Mouse (Mus musculus) spleen, adult 18-20 months (tissue): Measurements from ENCODE around the gene Eef1e1.
A peak's percentile ranks its signal among the peaks of the same experiment; 100 is the strongest.
"Not testable (repeated sequence)": the region's sequence is repeated elsewhere in the genome, so short reads cannot be mapped to it uniquely, and the experiment has no call there.

Experiments used
- DNase-seq, 2 experiments: peaks; one replicate each; pipeline ENCODE4 v3.0.0; 2022; ENCODE audit warnings: mixed read lengths in 2 of 2

Gene Eef1e1

GRCm38 (mm10) chr13:38658528-38659280 is at the start of gene Eef1e1:
Gene Eef1e1 (minus strand): TSS chr13:38659058.
- DNase-seq = peak; percentile 96

- DNase-seq = no peak
Observed at GRCm38 (mm10) chr13:38690845-38691244, 32.0 kb upstream of the Eef1e1 start.

GRCm38 (mm10) chr13:38690028-38690427 is 31.2 kb upstream of the Eef1e1 start:
- DNase-seq = no peak

GRCm38 (mm10) chr13:38688761-38689160 is 29.9 kb upstream of the Eef1e1 start:
- no peak for DNase-seq

- DNase-seq = no peak
Observed at GRCm38 (mm10) chr13:38672336-38672735, 13.5 kb upstream of the Eef1e1 start.

- DNase-seq = not testable (repeated sequence)
Observed at GRCm38 (mm10) chr13:38671451-38671850, 12.6 kb upstream of the Eef1e1 start.

GRCm38 (mm10) chr13:38670051-38670450 is 11.2 kb upstream of the Eef1e1 start:
- no peak for DNase-seq

GRCm38 (mm10) chr13:38668514-38668913 is 9.7 kb upstream of the Eef1e1 start:
- DNase-seq = peak; percentile 26 to 61

- DNase-seq = no peak
Observed at GRCm38 (mm10) chr13:38664753-38665152, 5.9 kb upstream of the Eef1e1 start.

GRCm38 (mm10) chr13:38659524-38660136 is 772 bp upstream of the Eef1e1 start:
- no peak for DNase-seq

- no peak for DNase-seq
Observed at GRCm38 (mm10) chr13:38657865-38658264, 993 bp downstream of the Eef1e1 start.

GRCm38 (mm10) chr13:38650292-38650691 is 8.6 kb downstream of the Eef1e1 start:
- no peak for DNase-seq

- no peak for DNase-seq
Observed at GRCm38 (mm10) chr13:38649069-38649468, 9.8 kb downstream of the Eef1e1 start.

GRCm38 (mm10) chr13:38641414-38641813 is 17.4 kb downstream of the Eef1e1 start:
- DNase-seq = no peak

GRCm38 (mm10) chr13:38640961-38641360 is 17.9 kb downstream of the Eef1e1 start:
- no peak for DNase-seq

GRCm38 (mm10) chr13:38638694-38639093 is 20.2 kb downstream of the Eef1e1 start:
- DNase-seq = no peak

GRCm38 (mm10) chr13:38634800-38635269 is 24.0 kb downstream of the Eef1e1 start, which contains the start of gene Bloc1s5:
Gene Bloc1s5 (minus strand): TSS chr13:38635109.
- DNase-seq = peak; percentile 87 to 96

- DNase-seq = no peak
Observed at GRCm38 (mm10) chr13:38634256-38634799, 24.5 kb downstream of the Eef1e1 start.

- DNase-seq = no peak
Observed at GRCm38 (mm10) chr13:38633287-38634000, 25.4 kb downstream of the Eef1e1 start.

- no peak for DNase-seq
Observed at GRCm38 (mm10) chr13:38632556-38632955, 26.3 kb downstream of the Eef1e1 start.

GRCm38 (mm10) chr13:38626229-38626525 is 32.7 kb downstream of the Eef1e1 start:
- DNase-seq = no peak

GRCm38 (mm10) chr13:38625492-38626228 is 33.2 kb downstream of the Eef1e1 start:
- DNase-seq = no peak
